Mouse (Mus musculus): ENCODE results near the gene Bbs9.
"Not testable (repeated sequence)": the region's sequence is repeated elsewhere in the genome, so short reads cannot be mapped to it uniquely, and the experiment has no call there.

- not testable (repeated sequence) for TF ChIP-seq GATA1 (IDR thresholded peaks at IDR 0.05; ENCODE audit: borderline replicate concordance, low read length); FLI1 (IDR thresholded peaks at IDR 0.05; ENCODE audit: low read length)
These were observed 21.5 kb upstream of the Bbs9 start, which contains the start of gene Gm17545 for GRCm38 (mm10) chr9:22453990-22454389.
